Mouse (Mus musculus): ENCODE results near the gene Eif6. TPM values are rescaled to one million over a fixed set of nuclear protein-coding genes. Genes with fewer than 3 reads are reported as not detected.
A peak's percentile ranks its signal among the peaks of the same experiment; 100 is the strongest.

Gene Eif6
- total and polyA plus RNA-seq, 3 experiments = 220 to 463 (median 289) TPM

GRCm38 (mm10) chr2:155802761-155803160 lies 24.0 kb downstream of the Eif6 start:
- Histone ChIP-seq H3K4me1 (ENCODE audit: control insufficient read depth in 1 of 2, insufficient read depth in 2 of 2) (no peaks in the 10 kb centered on the region), H3K27ac (ENCODE audit: insufficient read depth, low read depth) (no peak overlapping the region), H3K4me2 (ENCODE audit: insufficient read depth, low read depth, poor library complexity, severe bottlenecking) (no peak overlapping the region), H3K4me3 (replicated peaks in 1 of 3; ENCODE audit: low read depth in 2 of 3, low read length in 2 of 3, poor library complexity in 1 of 3) (no peak overlapping the region), H3K79me2 (replicated peaks; ENCODE audit: control insufficient read depth, extremely low read depth, insufficient read depth, poor library complexity, severe bottlenecking) (no peaks in the 10 kb centered on the region), H3K9me3 (replicated peaks; ENCODE audit: low read length) (no peaks in the 10 kb centered on the region), H3K36me3 (replicated peaks in 1 of 2; ENCODE audit: control insufficient read depth in 1 of 2, insufficient read depth in 1 of 2, low read length in 1 of 2) (no peaks in the 10 kb centered on the region), H3K9ac (ENCODE audit: insufficient read depth, low read depth) (no peak overlapping the region), H3K27me3 (replicated peaks) (peaks cover 72% of the 10 kb centered on the region)
- in situ Hi-C loops (cut with MboI; ENCODE audit: low pct_ligation_motif_present, low pct_unique_long_range_greater_than_20kb, low sequenced_read_pairs) (no loop called here), dilution Hi-C loops (cut with MboI; ENCODE audit: extremely low pct_ligation_motif_present, extremely low pct_unique_long_range_greater_than_20kb, low sequenced_read_pairs) (no loop called here)
- TF ChIP-seq SMC3 (IDR thresholded peaks at IDR 0.05; ENCODE audit: low read depth, low read length) = peak; percentile 30
- peak; percentile 16 for TF ChIP-seq RAD21 (IDR thresholded peaks at IDR 0.05; ENCODE audit: low read depth, low read length)
- no peak for TF ChIP-seq RCOR1 (conservative IDR thresholded peaks at IDR 0.05; ENCODE audit: low read depth, low read length)
- TF ChIP-seq CTCF (conservative IDR thresholded peaks at IDR 0.05 in 1 of 2, IDR thresholded peaks at IDR 0.05 in 1 of 2; ENCODE audit: low read depth in 2 of 2, low read length in 2 of 2) = peak; percentile 17 to 58; a peak in 2 of 4 replicates
- TF ChIP-seq MXI1 (IDR thresholded peaks at IDR 0.05; ENCODE audit: low read depth, low read length) = no peak
- DNase-seq (ENCODE audit: extremely low read depth) = peak; percentile 38

- Histone ChIP-seq H3K27ac (ENCODE audit: insufficient read depth, low read depth) (no peak overlapping the region), H3K4me3 (replicated peaks in 1 of 3; ENCODE audit: low read depth in 2 of 3, low read length in 2 of 3, poor library complexity in 1 of 3) (no peak overlapping the region), H3K36me3 (replicated peaks in 1 of 2; ENCODE audit: control insufficient read depth in 1 of 2, insufficient read depth in 1 of 2, low read length in 1 of 2) (no peaks in the 10 kb centered on the region), H3K4me2 (ENCODE audit: insufficient read depth, low read depth, poor library complexity, severe bottlenecking) (no peak overlapping the region), H3K9me3 (replicated peaks; ENCODE audit: low read length) (no peaks in the 10 kb centered on the region), H3K9ac (ENCODE audit: insufficient read depth, low read depth) (no peak overlapping the region), H3K27me3 (replicated peaks) (peaks cover 45% of the 10 kb centered on the region), H3K4me1 (ENCODE audit: control insufficient read depth in 1 of 2, insufficient read depth in 2 of 2) (no peaks in the 10 kb centered on the region), H3K79me2 (replicated peaks; ENCODE audit: control insufficient read depth, extremely low read depth, insufficient read depth, poor library complexity, severe bottlenecking) (no peaks in the 10 kb centered on the region)
- TF ChIP-seq CTCF (conservative IDR thresholded peaks at IDR 0.05 in 1 of 2, IDR thresholded peaks at IDR 0.05 in 1 of 2; ENCODE audit: low read depth in 2 of 2, low read length in 2 of 2) = no peak
- no peak for TF ChIP-seq IRF4 (IDR thresholded peaks at IDR 0.05; ENCODE audit: low read depth, low read length)
- TF ChIP-seq SIN3A (IDR thresholded peaks at IDR 0.05; ENCODE audit: low read length) = no peak
- TF ChIP-seq HCFC1 (IDR thresholded peaks at IDR 0.05; ENCODE audit: low read depth, low read length) = no peak
- TF ChIP-seq POLR2A (IDR thresholded peaks at IDR 0.05; ENCODE audit: low read depth, low read length) = no peak
- TF ChIP-seq MYC (IDR thresholded peaks at IDR 0.05; ENCODE audit: low read depth, low read length) = no peak
- TF ChIP-seq E2F4 (IDR thresholded peaks at IDR 0.05; ENCODE audit: insufficient replicate concordance, low read depth, low read length) = no peak
- TF ChIP-seq ELF1 (IDR thresholded peaks at IDR 0.05; ENCODE audit: low read depth, low read length) = no peak
- no peak for TF ChIP-seq UBTF (IDR thresholded peaks at IDR 0.05; ENCODE audit: low read depth, low read length)
- dilution Hi-C loops (cut with MboI; ENCODE audit: extremely low pct_ligation_motif_present, extremely low pct_unique_long_range_greater_than_20kb, low sequenced_read_pairs) (no loop called here), in situ Hi-C loops (cut with MboI; ENCODE audit: low pct_ligation_motif_present, low pct_unique_long_range_greater_than_20kb, low sequenced_read_pairs) (no loop called here)
- no peak for DNase-seq (ENCODE audit: extremely low read depth)
Observed at GRCm38 (mm10) chr2:155798613-155799012, 28.1 kb downstream of the Eif6 start.

Measured in CH12.LX (cell line).